Mouse (Mus musculus) cortical plate, adult 2 months (tissue): ENCODE measurements around the gene Trim21.

Experiments
- CTCF ChIP-seq: fragments of 200-500 bp; IDR thresholded peaks from 2 replicates; pipeline ENCODE4 v1.5.1; 2011; ENCODE audit warnings: mild to moderate bottlenecking, control low read depth, low read length; ENCODE audit not compliant: insufficient read depth; ENCODE audit errors: extremely low read depth
- POLR2A ChIP-seq: fragments of 200-500 bp; IDR thresholded peaks from 2 replicates; pipeline ENCODE4 v1.6.1; 2011; ENCODE audit warnings: mild to moderate bottlenecking, low read length, control low read depth; ENCODE audit not compliant: insufficient read depth; ENCODE audit errors: extremely low read depth

DNA sequence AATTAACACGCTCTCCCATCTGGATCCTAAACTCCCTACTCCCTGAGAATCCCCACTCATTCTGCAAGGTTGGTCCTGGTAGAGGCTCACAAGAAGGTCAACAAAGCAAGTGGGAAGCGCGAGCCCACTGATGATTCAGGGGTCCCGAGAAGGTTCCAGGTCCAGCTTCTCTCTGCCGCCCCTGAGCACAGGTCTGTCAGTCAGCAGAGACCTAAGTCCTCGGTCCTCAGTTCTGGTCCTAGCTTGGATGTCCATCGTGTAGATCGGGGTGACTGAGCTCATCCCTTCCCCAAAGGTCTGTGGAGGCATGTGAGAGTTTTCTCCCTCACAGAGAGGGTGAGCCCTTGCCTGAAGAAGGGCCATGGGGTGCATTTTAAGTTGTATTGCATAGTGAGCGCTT lies 57.2 kb downstream of the Trim21 start:
- TF ChIP-seq POLR2A (no peak), CTCF (no peak)
